Mouse (Mus musculus) heart, adult 8-10 months (tissue): Measurements from ENCODE around the gene Olfr694. TPM values are rescaled to one million over a fixed set of nuclear protein-coding genes. Genes with fewer than 3 reads are reported as not detected.
"Not testable (repeated sequence)": the region's sequence is repeated elsewhere in the genome, so short reads cannot be mapped to it uniquely, and the experiment has no call there.

Source experiments
- DNase-seq: peaks from one replicate; pipeline ENCODE4 v3.0.0; 2022; ENCODE audit warnings: low spot score
- total RNA-seq, 4 experiments: library from RNA; stranded (reverse); gene quantifications; 2 replicates each; pipeline ENCODE4 v1.2.4; 2022

Gene Olfr694
- not detected for total RNA-seq

DNA sequence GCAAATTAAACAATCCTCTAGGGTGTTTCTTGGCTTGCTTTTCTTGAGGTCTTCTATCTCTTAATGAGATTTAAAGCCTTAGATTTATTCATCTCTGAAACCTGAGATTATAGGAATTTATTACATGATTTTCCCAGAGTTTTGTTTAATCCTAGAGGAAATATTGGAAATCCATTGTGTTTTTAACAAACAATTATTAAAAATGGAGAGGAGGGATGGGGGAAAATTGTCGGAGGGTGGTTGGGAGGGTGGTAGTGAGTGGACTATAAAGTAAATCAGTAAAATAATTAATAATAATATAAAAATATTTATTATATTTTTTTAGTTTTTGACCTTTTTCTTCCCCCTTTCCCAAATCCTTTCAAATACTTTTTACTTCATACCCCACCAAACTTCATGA is at the start of gene Olfr694:
TSS of gene Olfr694 (minus strand) at position 101 of the 400 bp plus-strand sequence.
- no peak for DNase-seq

DNA sequence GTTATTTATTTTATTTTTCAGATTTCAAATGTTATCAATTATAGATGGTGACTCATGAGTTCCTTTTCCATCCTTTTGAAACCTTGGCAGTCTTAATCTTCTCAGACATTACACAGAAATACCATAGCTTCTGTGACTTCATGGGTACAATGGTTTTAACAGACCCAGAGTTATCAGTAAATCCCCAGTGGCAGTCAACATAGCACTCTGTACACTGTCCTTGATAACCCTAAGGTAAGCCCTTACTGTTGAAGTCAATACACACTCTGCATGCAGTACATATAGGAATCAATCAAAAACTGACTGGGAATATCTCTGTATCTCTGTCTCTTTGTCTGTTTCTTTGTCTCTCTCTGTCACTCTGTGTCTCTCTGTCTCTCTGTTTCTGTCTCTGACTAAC is 45.4 kb upstream of the Olfr694 start:
- DNase-seq, result no peak

GRCm38 (mm10) chr7:106733717-106734116 is 42.1 kb upstream of the Olfr694 start:
- no peak for DNase-seq

DNA sequence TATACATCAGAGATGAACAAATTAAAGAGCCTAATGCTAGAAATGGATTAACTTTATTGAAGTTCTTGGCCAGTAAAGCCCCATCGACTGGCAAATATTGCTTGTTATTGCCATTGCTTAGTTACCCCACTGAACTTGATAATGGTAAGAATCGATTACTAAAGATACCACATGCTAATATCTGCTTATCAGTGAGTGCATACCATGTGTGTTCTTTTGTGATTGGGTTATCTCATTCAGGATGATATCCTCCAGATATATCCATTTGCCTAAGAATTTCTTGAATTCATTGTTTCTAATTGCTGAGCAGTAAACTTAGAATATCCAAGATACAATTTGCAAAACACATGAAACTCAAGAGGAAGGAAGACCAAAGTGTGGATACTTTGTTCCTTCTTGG is 34.0 kb upstream of the Olfr694 start:
- DNase-seq, result not testable (repeated sequence)

DNA sequence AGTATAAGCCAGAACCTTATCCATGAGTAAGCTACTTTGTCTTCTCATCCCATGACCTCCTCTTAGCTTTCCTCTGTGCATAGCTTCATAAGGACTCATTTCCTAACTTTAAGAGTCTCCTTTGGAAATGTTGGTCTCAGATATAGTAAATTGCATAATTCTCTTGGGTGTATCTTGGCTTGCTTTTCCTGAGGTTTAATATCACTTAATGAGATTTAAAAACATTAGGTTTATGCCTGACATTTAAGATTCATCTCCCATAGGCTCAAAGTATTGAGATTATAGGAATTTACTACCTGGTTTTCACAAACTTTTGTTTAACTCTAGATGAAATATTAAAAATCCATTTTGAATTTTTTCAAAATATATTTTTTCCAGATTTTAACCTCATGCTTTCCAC is 24.7 kb upstream of the Olfr694 start, which contains the start of gene Olfr695:
TSS of gene Olfr695 (minus strand) at position 101 of the 400 bp plus-strand sequence.
- DNase-seq, result no peak

DNA sequence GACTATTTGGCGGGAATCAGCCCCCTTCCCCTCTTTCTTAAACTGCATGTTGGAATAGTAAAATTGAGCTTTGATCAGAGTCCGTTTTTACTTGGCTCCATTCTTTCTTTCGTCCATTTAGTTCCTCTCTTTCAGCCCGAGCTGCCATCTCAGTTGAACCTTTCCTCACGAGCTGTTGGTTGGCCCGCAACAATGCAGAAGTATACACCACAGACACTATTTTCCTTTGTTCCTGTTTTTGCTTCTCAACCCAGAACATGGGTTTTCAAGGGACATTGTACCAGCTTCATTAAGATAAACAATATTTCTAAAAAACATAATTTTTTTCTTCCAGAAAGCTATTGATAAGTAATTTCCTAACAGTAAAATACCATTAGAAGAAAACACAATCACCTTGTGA is 19.8 kb upstream of the Olfr694 start:
- DNase-seq, result no peak

- not testable (repeated sequence) for DNase-seq
Measured at GRCm38 (mm10) chr7:106707705-106708104, 16.1 kb upstream of the Olfr694 start.

GRCm38 (mm10) chr7:106696891-106697290 is 5.3 kb upstream of the Olfr694 start:
- DNase-seq, result no peak

GRCm38 (mm10) chr7:106692976-106693375 is 1.4 kb upstream of the Olfr694 start:
- DNase-seq, result no peak

DNA sequence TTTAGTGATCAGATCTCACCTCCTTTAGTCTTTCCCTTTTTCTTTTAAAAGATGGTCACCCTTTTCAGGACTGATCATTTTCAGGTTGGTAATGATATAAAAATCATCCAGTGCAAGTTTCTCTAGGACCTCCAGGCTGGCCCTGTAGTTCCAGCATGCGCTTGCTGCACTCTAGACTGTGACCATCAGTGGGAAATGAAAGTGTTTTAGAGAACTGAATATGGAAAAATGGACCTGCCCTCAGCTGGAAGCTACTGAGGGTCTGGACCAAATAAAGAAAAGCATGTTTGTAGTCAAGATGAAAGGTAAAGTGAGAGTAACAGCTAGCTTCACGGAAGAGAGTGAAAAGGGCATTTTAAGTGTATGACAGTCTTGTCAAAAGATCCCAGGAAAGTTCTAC is 6.2 kb downstream of the Olfr694 start:
- DNase-seq, result no peak

DNA sequence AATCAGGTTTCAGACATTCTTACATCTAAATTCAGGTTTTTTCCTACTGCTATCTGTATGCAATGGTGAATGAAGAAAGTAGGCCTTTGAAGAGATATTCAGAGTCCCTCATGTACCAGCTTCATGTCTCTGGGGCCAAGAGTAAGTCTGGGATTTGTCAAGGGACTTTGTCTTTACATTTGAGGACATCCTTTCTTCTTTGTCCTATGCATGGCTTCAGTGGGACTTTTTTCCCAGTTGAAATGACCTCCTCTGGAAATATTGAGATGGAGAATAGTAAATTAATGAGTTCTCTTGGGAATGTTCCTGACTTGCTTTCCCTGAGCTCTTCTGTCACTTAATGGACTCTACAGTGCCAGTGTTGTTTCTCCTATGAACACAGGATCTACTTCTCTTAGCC is 11.1 kb downstream of the Olfr694 start, which contains the start of gene Olfr693:
TSS of gene Olfr693 (minus strand) at position 101 of the 400 bp plus-strand sequence.
- DNase-seq, result no peak

- DNase-seq, result no peak
Measured at GRCm38 (mm10) chr7:106652344-106652652, 39.3 kb downstream of the Olfr694 start.

DNA sequence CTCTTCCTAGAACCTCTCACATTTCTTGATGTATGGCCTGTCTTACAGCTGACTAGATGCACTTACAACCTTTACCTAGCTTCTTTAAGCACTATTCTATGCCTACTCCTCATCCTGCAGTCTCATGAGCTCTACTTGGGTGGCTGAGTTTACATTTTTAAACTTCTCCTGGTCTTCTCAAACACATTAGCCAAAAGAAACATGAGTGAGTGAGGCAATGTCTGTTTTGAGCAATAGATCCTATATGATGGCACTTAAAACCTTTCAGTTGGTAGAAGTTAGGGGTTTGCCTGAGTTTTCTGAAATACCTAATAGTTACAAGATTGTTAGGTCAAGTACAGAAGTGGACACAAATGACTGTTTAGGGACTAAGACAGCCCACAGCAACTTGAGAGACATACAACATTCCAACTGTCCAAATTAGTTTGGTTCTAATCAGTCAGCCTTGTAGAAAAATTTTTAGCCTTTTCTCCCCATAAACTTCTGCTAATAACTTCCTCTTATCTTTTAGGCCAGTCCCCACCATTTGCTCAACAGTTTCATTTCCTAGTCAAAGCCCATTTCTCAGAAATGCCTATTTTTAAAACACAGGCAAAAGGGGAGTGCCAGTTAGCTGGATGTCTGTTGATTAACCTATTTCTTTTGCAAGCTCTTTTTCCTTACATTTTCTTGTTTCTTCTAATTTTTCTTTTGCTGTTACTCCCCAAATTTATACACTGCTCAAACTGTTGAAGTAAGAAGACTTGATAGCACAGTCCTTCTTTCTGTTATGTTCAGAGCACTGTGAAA is 39.9 kb downstream of the Olfr694 start:
- peak; percentile 28 for DNase-seq

- no peak for DNase-seq
Measured at GRCm38 (mm10) chr7:106649774-106650173, 41.8 kb downstream of the Olfr694 start.

DNA sequence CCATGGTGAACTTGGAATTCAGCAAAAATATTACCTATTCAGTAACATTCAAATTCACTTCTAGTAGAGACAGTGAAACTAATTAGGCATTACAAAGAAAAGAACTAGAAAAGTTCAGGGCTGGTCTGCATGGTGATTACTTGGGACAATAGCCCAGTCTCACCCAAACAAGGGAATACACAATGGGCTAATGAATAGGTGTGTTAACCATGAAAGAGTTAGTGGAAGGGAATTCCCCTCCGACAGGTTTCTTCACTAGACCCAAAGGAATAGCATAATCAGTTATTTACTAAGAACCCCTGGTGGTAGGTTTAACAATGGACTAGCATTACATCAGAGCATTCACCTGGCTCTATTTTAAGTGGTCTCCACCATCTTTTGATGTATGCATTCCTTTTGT is 46.4 kb downstream of the Olfr694 start:
- DNase-seq, result no peak

DNA sequence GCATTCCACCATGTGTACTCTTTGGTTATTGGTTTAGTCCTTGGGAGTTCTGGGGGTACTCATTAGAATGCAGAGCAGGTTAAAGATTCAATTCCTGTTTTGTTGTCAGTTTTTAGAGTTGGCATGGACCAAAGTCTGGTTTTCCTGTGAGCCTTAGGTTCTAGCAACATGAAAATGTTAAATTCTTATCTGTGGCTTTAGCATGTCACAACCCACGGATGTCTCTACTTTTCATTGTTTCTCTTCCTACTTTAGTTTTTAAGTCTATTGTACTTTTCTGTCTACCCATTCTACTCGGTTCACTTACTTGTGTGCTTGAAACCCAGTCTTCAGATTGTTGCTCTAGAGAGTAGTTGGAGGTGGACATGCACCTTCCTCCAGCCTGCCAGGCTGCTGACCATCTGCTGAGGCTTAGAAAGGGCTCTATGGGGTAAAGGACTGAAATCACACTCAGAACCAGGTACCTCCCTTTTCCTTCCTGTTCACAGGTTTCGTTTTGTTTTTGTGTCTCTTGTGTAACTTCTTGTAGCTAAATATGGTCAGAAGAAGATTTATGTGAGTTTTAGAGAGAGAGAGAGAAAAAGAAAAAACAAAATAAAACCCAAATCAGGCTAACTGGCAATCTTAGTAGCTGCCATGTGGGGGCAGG is 47.3 kb downstream of the Olfr694 start:
- no peak for DNase-seq

DNA sequence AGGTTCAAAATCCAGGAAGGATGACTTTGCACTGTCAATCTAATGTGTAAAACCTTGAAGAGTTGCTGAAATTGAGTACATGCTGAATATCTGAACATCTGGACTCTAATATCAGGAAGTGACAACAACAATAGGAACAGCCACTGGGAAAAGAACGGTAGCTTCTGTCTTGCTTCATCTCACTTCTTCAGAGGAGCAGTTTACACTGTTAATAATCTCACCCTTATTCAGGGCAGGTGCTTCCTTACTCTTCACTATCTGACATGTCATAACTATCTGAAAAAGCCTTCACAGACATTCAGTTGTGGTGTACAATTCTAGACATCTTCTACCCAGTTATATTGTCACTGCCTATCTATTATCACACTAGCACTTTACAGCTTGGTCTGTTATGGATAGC is 50.8 kb downstream of the Olfr694 start:
- DNase-seq, result no peak

- no peak for DNase-seq
Measured at GRCm38 (mm10) chr7:106635560-106635959, 56.1 kb downstream of the Olfr694 start.

Other genes starting within 250 kb of the Olfr694 start
- not detected for gene Olfr693, start 11.2 kb downstream of the Olfr694 start, total RNA-seq
- not detected for gene Olfr695, start 24.6 kb upstream of the Olfr694 start, total RNA-seq
- gene Olfr697, start 50.6 kb upstream of the Olfr694 start, total RNA-seq, result not detected
- not detected for gene Olfr698, start 63.6 kb upstream of the Olfr694 start, total RNA-seq
- not detected for gene Olfr699, start 101.4 kb upstream of the Olfr694 start, total RNA-seq
- not detected for gene Olfr700, start 117.0 kb upstream of the Olfr694 start, total RNA-seq
- not detected for gene Olfr701, start 122.3 kb upstream of the Olfr694 start, total RNA-seq
- not detected for gene Olfr702, start 142.1 kb upstream of the Olfr694 start, total RNA-seq
- not detected for gene Olfr703, start 151.5 kb upstream of the Olfr694 start, total RNA-seq
- gene Olfr704, start 171.4 kb upstream of the Olfr694 start, total RNA-seq, result not detected
- not detected for gene Olfr705, start 185.1 kb upstream of the Olfr694 start, total RNA-seq
- gene Olfr706, start 196.3 kb upstream of the Olfr694 start, total RNA-seq, result not detected
- not detected for gene Olfr707, start 209.4 kb upstream of the Olfr694 start, total RNA-seq
- gene Olfr1532-ps1, start 216.2 kb upstream of the Olfr694 start, total RNA-seq, result not detected
- gene Olfr709-ps1, start 240.4 kb upstream of the Olfr694 start, total RNA-seq, result not detected